Mouse (Mus musculus) spleen, postnatal 10 days (tissue): ENCODE results near the gene Ppil2.

Experiments
- DNase-seq, 2 experiments: peaks; one replicate each; pipeline ENCODE4 v3.0.0; 2021 to 2022; ENCODE audit warnings: low spot score in 2 of 2

The Ppil2 gene

DNA sequence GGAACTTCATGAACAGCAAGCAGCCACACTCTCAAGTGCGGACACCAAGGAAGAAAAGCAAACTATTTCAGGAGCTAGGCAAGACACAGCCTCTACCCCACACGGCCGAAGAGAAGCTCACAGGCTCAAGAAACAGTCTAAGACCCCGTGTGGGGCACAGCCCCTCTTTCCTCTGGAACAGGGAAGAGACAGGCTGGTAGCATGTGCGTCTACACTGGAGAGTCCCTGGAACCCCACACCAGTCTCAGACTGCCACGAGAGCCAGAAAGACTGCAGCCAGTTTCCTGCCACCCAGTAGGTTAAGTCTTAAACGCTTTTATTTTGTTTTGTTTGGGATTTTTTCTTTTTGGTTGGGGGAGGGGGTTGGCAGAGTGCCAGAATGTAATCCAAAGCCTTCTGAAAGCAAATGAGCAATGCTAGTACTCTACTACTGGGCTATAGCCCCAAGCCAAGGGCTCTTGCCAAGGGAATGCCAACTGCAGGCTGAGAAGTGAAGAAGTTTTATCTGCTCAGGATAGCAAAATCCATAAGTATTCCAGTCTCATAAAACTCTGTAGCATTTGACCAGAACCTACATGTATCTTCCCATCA is 8.3 kb downstream of the Ppil2 start:
- no peak for DNase-seq

DNA sequence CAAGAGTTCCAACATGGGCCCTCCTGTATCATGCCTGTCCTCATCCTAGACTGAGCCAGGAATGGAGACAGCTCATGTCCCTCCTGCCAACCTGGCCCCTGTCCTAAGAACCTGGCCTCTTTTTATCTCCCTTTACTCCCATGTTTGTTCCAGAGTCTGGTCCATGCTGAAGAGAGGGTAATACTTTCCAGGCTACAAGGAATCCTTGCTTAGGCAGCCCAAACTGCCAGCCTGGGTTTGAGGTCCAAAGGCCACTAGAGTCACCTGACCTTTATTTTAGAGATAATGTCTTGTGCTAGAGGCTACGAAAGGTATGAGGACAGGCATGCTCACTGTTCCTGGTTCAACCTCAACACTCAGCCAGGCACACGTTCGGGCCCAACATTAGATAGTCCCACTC is 14.1 kb downstream of the Ppil2 start:
- DNase-seq = no peak

DNA sequence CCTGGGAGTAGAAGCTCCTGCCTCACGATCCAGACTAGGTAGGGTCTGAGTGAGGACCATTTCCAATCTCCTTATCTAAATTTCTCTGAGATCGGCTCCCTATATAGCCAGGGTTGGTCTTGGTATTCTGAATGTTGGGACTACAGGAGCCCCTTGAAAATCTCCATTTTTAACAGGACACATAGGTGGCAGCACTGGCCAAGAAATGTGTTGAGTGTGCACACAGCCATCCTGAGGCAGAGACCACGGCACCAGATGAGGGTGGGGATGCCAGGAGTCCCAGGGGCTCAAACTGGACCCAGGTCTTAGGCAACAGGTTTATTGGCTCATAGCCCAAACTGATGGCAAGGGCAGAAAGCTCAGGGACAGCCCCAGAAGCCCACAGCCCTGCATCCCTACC is 22.7 kb downstream of the Ppil2 start:
- DNase-seq = no peak

DNA sequence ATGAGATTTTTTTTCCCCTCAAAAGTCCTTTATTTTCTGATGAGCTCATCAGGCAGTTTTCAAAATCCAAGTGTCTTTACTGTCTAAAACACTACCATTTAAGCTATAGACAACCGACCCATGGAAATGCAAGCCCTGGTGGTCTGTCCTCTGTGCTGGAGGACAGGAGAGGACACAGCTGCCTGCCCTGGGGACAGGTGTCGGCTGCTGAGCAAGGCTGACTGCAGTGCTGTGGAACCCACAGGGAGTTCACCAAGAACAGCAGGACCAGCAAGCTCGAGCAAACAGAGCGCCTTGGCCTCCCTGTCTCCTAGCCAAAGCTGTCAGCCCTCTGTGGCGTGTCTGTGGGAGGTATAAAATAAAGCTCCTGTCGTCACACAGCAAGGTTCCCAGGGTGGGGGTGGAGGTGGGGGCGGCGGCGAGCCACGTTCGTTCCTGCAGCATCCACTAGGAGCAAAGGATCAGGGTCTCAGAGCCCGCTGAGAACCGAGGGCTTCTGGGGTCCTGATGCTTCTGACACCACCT is 24.3 kb downstream of the Ppil2 start:
- no peak for DNase-seq

DNA sequence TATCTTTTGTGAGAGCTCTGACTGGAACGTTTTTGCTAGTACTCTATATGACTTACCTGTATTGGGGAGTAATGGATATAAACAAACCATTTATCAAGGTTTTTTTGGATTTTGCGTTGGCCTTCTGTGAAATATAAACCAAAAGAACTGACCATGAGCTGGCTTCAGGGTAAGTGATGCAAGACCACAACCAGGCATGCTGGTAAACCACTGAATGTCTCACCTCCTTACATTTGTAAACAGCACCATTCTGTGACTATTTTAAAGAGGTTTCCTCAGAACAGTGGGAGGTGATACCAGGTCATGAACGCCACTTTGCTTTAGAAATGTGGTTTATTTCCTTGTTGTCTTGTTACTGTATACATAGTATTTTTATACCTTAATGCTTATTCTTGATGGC is 24.8 kb downstream of the Ppil2 start:
- no peak for DNase-seq

DNA sequence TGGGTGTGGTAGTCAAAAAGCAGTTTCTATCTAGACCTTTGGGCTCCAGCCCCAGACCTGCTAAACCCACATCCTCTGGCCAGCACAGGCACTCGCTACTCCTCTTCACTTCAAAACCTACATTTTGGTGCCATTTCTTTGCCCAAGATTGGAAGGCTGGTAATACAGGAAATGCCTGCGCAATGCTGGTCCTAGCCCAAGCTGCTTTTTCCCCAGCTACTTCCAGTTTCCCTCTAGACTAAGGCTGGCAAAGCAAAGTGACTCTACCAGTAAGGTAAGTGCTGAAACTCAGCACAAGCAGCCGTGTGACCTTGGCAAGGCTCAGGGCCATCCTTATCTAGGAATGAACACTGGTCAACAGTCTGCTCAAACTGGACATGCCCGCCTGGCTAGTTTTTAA is 25.4 kb downstream of the Ppil2 start:
- no peak for DNase-seq

DNA sequence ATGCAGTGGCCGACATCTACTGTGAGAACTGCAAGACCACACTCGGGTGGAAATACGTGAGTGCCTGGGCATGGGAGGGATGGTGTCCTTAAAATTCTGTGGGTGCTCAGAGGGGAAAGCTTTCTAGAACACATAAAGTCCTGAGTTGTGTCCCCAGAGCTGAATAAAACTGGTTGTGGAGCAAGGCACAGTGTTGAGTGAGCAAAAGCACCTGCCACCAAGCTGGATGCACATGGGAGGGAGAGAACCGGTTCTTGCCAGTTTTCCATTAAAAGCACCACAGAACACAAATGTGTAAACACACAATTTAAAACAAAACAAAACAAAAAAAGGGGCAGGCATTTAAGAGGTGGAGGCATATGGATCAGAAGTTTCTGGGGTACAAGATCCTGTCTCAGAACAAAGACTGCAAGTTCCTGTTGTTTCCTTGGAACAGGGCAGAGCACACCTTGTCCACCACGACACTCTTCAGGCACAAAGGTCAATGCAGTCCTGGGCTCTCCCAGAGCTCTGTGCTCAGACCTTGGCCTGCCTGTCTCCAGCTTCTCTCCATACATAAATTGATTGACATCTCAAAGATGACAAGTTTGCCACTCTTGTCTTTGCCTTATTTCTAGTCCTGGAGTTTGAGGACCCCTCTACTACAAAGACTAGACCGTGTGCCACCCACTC is 28.8 kb downstream of the Ppil2 start:
- DNase-seq = no peak

DNA sequence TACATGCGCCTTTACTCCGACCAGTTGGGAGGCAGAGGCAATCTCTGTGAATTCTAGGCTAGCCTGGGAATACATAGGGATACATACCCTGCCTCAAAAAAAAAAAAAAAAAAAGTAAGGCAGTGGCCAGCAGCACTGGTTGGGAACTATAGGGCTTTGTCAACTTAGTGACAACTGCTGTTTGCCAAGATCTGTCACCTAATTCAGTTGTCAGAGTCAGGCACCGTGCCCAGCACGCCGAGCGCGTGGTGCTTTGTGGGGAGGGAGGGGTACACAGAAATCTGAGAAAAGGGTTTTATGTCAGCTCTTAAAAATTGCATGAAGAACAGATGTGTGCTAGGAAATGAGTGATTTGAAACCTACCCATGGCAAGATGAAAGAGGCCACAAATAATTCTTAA is 33.0 kb downstream of the Ppil2 start:
- DNase-seq = no peak

DNA sequence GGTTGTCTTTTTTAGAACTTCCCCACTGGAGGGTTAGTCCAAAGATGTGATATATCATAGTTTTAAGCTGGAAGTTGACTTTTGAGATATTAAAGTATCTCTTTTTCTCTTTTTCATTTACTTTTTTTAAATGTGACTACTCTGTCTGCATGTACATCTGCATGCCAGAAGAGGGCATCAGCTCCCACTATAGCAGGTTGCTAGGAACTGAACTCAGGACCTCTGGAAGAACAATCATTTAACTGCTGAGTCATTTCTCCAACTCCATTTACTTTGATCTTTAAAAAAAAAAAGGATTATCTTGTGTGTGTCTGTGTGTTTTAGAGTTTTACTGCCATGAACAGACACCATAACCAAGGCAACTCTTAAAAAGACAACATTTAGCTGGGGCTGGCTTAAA is 34.2 kb downstream of the Ppil2 start:
- no peak for DNase-seq

DNA sequence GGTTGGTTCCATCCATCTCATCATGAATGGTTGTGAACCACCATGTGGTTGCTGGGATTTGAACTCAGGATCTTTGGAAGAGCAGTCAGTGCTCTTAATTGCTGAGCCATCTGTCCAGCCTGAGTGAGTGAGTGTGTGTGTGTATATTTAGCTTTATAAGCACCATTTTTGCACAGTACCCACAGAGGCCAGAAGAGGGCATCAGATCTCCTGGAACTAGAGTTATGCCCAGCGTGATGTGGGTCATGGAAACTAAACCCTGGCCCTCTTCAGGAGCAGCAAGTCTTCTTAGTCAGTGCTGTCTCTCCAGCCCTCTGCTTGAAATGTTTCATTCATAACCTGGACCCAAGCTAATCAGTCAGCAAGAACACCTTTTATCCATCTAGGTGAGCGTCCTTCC is 34.8 kb downstream of the Ppil2 start:
- DNase-seq = no peak

DNA sequence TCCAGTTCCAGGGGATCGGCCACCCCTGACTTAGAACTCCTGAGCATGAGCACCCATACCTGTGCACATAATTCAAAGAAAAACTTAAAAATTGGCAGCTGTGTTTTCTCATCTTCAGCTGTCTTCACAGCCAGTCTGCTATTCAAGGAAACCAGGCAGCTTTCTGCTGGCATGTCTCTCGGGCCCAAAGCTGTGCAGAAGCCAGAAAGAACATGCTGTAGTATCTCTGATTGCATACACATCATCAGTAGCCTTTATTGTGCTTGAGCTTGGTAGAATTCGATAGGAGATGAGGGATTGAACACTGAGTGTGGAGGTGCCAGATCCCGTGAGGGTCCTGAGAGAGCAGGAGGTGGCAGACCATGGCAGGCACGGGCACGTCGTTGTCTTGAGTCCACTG is 38.1 kb downstream of the Ppil2 start:
- no peak for DNase-seq

DNA sequence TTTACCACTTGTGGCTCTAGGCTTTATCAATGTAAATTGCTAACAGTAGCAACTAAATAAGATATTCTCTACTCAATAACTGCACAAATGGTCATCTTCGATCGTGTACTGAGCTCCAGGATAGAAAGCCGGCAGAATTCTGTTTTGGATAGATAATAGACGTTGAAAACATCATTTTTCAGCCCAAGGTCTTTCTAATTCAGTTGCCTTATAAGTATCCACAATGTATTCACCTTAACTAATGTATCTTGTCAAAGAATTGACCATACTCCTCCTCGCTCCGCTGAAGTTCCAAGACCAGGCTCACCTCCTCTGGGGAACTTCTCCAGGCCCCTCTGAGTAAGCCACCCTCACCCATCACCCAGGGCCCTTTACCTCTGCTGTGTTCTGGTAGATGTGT is 40.3 kb downstream of the Ppil2 start:
- DNase-seq = no peak

DNA sequence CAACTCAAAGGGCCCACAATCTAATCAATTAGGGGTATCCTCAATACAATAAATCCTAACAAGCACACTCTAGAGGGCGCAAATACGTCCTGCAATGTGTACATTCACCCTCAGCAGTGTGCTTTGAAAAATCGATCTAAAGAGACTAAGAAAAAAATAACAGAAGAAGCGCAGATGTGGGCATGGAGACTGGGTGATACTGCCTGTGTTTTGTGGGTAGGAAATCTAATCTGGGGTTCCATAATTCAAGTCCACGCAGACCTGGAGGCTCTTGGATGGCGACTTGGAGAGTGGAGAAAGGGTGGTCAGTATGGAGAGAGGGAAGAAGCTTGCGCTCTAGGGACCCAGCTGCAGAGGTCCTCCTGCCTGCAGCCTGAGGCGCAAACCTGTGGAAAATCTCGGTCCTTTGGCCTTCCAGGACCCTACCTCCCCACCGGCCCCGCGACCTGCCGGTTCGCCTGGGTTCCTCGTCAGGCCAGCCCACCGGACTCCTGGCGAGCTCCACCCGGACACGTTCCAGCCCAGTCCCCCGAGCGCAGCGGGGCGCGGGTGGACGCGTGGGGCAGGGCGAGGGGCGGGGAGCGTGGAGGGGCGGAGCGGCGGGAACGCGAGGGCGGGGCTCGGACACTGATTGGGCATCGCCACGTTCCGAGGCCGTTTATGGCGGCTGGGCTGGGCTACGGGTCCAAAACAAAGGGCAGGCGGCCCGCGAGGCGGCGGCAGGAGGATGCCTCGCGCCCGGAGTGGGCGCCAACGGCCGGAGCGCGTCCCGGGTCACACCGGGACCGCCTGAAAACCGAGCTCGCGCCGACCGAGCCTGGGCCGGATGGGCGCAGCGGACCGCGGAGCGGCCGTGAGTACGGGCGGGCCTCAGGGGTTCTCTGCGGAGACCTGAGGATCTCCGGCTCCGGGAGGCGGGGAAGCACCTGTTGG is 41.3 kb downstream of the Ppil2 start, which contains the start of gene Ypel1:
Ypel1 (plus strand) TSS at position 186 of the 933 bp plus-strand sequence.
- DNase-seq = peak; percentile 65 to 76

DNA sequence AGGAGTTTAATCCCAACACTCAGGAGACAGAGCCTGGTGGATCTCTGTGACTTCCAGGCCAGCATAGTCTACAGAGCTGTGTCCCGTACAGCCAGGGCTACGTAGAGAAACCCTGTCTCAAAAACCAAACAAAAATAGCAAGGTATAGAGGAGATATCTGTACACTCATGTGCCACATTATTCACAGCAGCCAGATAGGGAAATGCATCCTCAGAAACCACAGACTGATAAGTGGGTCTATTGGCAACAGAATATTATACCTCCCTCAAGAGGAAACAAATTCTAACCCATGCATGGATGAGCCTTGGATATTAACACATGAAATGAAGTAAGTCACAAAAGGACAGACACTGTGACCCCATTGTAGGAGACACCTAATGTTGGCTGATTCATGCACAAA is 43.5 kb downstream of the Ppil2 start:
- DNase-seq = no peak

DNA sequence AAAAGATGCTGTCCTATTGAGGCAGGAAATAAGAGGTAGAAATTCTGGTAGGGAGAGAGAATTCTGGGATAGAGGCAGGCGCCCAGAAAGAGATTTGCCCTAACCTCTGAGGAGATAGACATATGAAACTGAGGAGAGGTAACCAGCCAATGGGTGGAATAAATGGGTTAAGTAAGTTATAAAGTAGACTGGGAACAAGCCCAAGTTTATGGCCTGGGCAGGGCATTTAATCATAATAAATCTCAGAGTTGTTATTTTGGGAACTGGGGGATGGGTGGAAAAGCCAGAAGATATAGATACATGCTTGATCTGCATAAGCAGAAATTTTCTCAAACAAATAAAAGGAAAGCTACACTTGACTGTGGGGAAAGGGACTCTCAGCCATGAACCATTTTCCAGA is 48.7 kb downstream of the Ppil2 start:
- DNase-seq = no peak

DNA sequence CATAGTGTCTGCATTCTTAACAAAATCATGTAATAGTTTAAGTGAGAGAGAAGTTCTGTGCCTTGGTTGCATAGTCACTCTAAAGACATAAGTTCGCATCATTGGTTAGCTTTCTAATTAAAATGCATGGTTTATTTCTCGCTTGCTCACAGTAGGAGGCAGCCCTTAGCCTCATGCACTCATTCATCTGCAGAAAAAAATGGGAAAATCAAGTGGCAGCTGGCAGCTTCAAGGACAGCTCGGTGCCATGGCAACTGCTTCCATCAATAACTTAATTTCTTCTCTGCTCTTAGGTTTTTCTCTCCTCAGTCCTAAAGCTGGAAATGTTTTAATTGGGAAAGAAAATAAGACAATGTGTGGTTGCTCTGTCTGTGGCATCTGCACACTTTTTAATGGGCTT is 55.5 kb downstream of the Ppil2 start:
- no peak for DNase-seq

DNA sequence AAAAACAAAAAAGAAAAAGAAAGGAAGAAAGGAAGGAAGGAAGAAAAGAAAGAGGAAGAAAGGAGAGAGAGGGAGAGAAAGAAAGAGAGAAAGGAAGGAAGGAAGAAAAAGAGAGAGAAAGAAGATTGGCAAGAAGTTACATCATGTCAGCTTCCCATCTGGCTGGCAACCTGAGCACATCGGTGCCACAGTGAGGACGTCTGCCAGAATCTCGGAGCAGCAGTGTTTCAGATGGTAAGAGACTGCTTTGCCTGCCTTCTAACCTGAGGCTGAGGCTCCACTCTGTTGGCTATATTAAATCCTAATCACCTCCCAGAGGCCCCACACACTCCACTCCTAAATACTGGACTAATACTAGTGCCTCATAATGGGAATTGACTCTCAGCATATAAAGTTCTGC is 57.2 kb downstream of the Ppil2 start:
- DNase-seq = no peak

DNA sequence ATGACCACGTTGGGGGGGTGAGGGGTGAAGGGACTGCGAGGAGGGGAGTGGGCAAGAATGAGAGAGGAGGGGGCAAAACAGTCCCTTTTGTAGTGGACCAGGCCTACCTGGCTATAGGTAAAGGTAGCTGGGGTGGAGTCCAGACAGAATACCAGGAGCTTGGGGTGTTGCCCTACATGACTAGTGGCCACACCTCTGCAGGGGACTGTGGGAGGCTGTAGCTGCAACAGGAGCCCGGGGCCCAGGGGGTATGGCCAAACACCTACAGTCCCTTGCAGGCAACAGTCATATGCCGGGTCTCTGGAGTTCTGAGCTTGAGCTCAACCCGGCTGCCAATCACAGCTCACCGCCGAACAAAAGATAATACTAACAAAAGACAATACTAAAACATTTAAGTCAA is 59.0 kb downstream of the Ppil2 start:
- DNase-seq = no peak

DNA sequence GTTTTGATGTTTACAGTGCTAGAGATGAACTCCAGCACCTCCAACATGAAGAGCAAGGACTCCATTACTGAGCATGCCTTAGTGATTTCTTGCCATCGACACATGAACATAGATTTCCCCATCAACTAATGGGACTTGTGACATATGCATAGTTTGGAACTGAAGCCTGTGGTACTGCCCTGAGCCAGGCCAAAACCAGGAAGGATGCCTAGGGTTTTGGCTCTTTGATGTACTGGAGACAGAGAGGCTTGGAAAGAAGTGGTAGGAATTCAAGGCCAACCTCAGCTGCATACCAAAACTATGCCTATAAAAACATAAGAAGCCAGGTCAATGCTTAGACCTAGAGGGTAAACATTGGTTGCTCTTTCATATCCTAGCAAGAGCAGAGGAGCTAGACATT is 61.2 kb downstream of the Ppil2 start:
- DNase-seq = no peak

DNA sequence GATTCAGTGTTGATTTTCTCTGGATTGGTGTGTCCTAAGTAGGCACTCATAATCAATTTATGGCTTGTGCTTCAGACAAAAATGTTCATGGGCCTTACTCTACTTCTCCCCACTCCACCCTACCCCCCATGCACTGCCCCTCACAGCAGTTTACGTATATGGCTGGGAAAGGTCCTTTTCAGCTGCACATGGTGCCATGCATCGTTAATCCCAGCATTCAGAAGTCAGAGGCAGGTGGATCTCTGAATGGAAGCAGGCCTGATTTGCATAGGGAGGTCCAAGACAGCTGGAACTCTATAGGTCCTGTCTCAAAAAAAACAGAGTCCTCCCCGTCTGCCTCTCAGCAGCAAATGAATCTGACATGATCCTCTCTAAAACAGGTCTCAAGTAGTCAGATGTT is 65.8 kb downstream of the Ppil2 start:
- no peak for DNase-seq

DNA sequence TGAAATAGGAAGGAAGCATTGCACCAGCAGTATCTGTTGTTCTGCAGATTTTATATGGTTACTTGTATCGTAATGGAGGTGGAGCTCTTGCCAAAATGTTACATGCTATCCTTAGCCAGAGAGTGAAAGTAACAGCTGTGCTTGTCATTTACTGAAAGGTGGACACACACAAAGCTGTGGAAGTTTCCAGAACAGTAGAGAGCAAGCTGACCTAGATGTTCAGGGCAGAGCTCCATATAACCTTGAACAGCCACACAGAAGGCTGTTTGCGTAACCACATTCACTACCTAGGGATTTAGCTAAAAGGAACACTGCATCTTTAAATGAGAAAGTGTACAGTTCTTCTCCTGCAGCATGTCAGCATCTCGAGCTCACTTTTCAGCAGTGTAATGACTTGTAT is 66.7 kb downstream of the Ppil2 start:
- no peak for DNase-seq

DNA sequence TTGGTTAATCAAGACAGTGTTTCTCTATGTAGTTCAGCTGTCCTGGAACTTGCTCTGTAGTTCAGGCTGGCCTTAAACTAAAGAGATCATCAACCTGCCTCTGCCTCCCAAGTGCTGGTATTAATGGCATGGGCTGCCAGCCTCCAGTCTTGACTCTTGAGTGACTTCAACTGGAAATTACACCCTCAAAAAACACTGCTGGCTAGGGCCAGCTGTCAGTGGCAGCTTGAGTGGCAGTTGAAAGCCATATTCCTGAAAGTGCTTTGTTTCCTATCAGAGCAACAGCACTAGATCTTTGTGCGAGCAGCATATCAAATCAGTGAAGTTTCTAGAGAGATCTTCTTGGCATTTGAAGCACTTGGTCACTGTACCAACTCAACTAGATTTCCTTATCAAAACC is 69.6 kb downstream of the Ppil2 start:
- DNase-seq = no peak

DNA sequence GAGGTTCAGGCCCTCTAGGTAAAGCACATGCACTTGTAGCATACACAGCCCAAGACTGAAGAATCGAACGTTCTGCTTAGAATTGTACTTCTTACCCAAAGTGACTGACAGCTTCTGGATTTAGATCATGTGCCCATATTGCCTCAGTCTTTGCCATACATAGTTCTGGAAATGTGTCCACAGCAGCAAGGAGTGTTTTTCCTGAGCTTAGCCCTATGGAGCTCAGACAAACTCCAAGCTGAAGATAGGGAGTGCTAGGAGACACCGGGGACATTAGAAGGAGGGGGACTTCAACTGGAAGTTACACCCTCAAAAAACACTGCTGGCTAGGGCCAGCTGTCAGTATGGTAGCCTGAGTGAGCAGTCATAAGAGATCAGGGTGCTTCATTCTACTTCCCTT is 70.3 kb downstream of the Ppil2 start:
- no peak for DNase-seq
